Mouse (Mus musculus) cerebellum, adult 8-10 months (tissue): ENCODE measurements around the gene Gm19965.

Experiments
- DNase-seq: peaks from one replicate; pipeline ENCODE4 v3.0.0; 2022

Gene Gm19965

DNA sequence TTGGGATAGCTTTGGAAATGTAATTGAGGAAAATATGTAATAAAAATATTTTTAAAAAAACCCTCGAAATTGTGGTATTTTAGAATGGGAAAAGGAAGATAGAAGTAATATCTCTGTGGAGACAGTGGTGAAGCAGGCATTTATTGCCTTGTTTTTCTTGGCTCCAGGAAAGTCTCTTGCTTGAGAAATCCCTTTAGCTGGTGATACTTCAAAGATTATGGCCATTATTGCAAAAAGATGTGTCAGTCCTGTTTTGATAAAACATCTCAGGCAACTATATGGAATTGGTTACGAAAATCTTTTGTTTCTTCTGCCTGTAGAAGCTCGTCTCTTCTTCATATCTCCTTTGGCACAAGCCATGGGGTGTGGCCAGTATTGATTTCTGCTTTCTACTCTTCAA lies at the start of gene Gm19965:
Gm19965 (plus strand) TSS at position 301 of the 400 bp plus-strand sequence.
- DNase-seq: no peak

DNA sequence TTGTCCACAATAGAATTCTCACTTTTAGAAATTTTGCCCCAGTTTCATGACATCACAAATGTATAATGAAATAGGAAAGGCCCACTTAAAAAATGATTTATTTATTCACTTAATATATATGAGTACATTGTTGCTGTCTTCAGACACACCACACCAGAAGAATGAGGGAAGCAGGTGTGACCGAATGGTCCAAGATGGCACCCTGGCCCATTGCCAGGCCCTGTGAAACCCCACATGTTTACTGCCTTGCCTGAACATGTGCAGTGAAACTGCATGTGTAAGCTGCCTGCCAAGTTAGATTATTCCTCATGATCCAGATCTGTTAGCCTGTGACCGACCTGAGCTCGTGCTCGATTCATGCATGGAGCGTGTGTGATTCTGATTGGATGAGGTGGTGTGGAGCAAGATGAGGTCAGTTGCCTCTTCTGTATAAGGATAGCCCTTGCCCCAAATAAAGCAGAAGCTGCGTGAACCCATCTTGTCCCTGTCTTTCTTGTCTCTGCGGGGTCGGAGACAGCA lies 20.3 kb upstream of the Gm19965 start:
- DNase-seq: no peak
